Mouse (Mus musculus): Measurements from ENCODE around the gene Slc12a5.

DNA sequence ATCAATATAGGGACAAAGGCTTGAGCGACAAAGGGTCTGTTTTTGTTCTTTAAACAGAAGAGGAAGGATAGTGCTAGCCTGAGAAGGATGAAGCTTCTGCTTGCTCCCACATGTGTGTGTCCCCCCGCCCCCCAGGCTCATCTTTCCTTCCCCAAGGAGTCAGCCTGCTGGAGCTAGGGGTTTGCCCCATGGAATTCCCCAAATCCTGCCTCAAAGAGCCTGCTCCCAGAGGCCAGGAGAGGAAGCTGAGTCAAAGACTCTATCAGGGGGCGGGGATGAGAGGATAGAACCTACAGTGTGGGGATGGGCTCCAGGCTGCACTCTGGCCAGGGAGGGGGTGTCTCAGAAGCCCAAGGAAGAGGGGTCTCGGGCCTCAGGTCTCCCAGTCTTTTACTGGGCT, 13.1 kb upstream of the Slc12a5 start:
- TF ChIP-seq POLR2A (IDR thresholded peaks at IDR 0.05; ENCODE audit: borderline replicate concordance, insufficient read depth, low read length) (no peak), CTCF (IDR thresholded peaks at IDR 0.05; ENCODE audit: borderline replicate concordance, insufficient read depth, low read depth, low read length) (no peak)

Data from cerebellum, adult 2 months (tissue).